Mouse (Mus musculus) naive thymus-derived CD4-positive, alpha-beta T cell, adult 5 months (primary cell): ENCODE results near the gene Dchs1. TPM values are rescaled to one million over a fixed set of nuclear protein-coding genes. Genes with fewer than 3 reads are reported as not detected.

ENCODE experiments used
- polyA plus RNA-seq: library from polyadenylated mRNA; unstranded; fragments of 100-300 nt; shearing (Covaris generic); gene quantifications from one replicate; pipeline ENCODE4 v1.2.1, GENCODE M21; 2017

The Dchs1 gene
- polyA plus RNA-seq, result not detected

DNA sequence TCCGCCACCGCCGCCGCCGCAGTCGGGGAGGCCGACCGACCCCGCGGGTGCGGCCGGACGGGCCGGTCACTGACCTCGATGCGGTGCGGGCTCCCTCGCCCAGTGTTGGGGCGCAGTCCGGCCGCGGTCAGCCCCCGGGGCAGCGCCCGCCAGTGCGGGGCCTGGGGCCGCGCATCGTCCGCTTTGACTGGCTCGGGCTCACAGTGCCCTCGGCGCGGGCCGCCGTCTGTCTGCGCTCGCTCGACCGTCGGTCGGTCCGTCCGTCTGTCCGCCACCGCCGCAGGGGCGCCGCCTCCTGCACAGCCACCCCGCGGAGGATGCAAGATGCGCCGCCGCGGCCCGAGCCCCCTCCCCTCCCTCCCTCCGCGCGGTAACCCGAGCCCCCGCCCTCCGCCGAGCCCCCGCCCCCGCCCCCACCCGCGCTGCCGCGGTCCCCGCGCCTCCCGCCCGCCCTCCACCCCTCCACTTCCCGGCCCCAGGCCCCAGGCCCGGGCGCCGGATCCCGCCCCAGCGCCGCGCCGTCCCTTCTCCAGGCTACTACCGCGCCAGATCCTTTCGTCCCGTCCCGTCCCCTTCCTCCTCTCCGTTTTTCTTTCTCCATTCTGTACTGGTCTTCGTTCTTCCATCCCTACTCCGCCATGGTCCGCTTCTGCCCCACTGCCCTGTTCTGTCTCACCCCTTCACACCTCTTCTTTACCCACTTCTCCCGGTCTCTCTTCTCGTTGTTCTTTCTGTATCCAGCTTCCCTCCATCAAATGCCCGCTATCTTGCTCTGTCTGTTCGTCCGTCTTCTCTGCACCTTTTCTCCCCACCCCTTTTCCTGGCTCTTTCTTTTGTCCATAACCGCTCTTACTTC lies at the start of gene Dchs1:
Gene Dchs1, minus strand, starts transcription at position 370 of the 856 bp plus-strand sequence.

GRCm38 (mm10) chr7:105810877-105811489 lies 23.5 kb upstream of the Dchs1 start, which contains the start of gene Mrpl17:
Mrpl17 (minus strand) TSS chr7:105811099.

DNA sequence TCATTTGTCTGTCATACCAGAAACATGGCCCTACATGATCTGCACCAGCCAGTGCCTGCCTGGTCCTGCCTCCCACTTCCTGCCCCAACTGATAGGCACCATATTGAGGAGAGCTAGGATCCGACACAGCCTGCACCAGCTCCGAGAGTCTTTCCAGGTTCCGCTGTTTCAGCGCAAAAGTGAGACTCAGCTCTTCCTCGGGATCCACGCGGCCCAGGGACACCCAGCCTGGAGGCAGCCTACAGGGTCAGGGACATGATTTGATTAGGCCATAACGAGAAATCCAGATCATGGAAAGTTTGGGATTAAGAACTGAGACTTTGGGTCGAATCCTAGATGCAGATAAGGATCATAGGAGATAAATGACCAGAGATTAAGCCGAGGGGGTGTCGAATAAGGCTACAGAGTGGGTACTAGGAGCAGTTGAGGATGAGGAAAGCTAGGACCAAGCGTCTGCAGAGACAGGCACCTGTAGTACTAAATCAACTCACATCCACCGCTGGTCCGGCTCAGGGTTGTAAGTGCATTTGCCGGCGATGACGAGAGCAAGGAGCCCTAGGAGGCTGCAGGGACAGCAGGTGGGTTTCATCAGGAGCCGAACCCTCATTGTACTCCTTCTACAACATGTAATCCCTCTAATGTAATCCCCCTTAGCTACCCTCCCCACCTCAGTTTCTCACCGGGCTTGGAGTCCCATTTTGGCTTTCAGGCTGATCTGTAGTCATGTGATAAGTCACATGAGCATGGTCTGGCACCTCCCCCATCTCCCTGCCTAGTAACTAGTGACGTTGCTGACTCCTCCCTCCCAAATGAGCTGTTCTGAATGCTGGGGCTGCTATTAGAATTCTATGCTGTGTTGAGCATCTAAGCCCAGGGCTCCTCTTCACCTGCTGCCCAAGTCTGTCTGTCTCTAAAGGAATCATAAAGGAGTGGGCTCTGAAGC lies 35.7 kb downstream of the Dchs1 start, which contains the start of gene Tpp1:
Gene Tpp1, minus strand, starts transcription at position 745 of the 943 bp plus-strand sequence.

DNA sequence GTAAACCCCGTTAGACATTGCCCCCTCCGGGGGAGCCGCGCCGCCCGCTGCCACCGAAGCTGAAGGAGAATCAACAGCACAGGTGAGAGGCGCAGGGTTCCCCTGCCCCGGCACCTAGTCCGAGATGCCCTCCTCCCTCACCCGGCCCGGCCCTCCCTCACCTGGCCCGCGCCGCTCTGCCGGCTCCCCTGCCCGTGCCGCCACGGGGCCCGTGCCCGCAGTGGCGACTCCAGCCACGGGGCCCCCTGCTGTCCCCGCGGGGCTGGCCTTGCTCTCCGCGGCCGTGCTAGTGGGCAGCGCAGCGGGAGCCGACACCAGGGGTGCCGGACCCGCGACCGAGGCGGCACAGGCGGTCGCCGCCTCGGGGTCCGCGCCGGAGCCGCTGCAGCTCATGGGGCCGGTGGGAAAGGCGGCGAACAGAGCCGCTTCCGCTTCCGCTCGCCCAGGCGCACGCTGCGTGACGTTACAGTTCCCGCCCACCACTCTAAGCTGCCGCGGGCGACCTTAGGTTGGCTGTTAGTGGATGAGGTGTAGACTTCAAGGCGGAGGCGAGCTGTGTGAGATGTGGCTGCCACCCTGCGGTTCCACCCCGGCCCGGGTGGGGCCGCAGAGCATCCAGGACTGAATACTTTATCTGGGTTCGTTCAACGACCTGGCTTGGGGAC lies 43.4 kb downstream of the Dchs1 start, which contains the start of gene Taf10:
Gene Taf10, minus strand, starts transcription at position 436 of the 665 bp plus-strand sequence.

DNA sequence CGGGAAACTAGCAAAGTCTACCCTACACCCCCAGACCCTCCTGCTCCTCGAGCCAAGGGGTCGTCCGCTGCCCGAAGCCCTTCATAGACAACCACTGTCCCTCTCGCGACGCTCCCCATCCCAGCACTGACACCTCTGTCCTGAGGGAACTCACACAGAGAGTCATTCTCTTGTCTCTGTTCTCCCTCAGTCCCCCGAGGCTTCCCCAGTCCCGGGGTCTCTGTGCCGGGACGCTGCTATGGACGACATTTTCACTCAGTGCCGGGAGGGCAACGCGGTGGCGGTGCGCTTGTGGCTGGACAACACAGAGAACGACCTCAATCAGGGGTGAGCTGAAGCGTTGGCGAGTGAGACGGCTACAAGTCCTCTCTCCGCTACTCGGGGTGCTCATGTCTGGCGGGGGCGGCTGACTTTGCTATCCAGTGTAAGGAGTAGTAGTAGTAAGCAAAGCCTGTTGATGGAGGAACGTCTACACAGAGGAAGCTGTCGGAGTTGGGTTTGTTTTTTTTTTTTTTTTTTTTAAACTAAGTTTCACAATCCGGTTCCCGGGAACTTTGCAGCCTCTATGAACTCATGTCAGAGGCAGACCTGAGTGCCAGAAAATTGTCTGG lies 50.4 kb downstream of the Dchs1 start, which contains the start of gene Rrp8:
Gene Rrp8, minus strand, starts transcription at position 475 of the 611 bp plus-strand sequence.

GRCm38 (mm10) chr7:105736264-105736901 lies 51.1 kb downstream of the Dchs1 start, which contains the start of gene Ilk:
Ilk (plus strand) TSS chr7:105736592.

Other genes with a start within 250 kb of the Dchs1 start
- 16.7 TPM for gene Smpd1, start 233.3 kb downstream of the Dchs1 start, polyA plus RNA-seq
- 1.8 TPM for gene Apbb1, start 206.0 kb downstream of the Dchs1 start, polyA plus RNA-seq
- not detected for gene Hpx, start 187.5 kb downstream of the Dchs1 start, polyA plus RNA-seq
- gene Trim3, start 154.1 kb downstream of the Dchs1 start, polyA plus RNA-seq, result 11.9 TPM
- 127 TPM for gene Timm10b, start 147.6 kb downstream of the Dchs1 start, polyA plus RNA-seq
- gene Arfip2, start 147.2 kb downstream of the Dchs1 start, polyA plus RNA-seq, result 13.5 TPM
- gene Gm45799, start 147.1 kb downstream of the Dchs1 start, polyA plus RNA-seq, result 9.3 TPM
- 4.0 TPM for gene Dnhd1, start 136.8 kb downstream of the Dchs1 start, polyA plus RNA-seq
- 182 TPM for gene Ilk, start 51.1 kb downstream of the Dchs1 start, polyA plus RNA-seq
- gene Rrp8, start 50.3 kb downstream of the Dchs1 start, polyA plus RNA-seq, result 30.1 TPM
- 266 TPM for gene Taf10, start 43.3 kb downstream of the Dchs1 start, polyA plus RNA-seq
- 88.3 TPM for gene Tpp1, start 35.4 kb downstream of the Dchs1 start, polyA plus RNA-seq
- 51.9 TPM for gene Mrpl17, start 23.4 kb upstream of the Dchs1 start, polyA plus RNA-seq
- 28.3 TPM for gene Gm4070, start 166.3 kb upstream of the Dchs1 start, polyA plus RNA-seq